Mouse (Mus musculus) kidney, adult 9 months (tissue): Measurements from ENCODE around the gene Phf21a.

Experiments used
- DNase-seq: peaks from one replicate; pipeline ENCODE4 v3.0.0; 2022

The Phf21a gene

GRCm38 (mm10) chr2:92182981-92183501, 90.1 kb downstream of the Phf21a start:
- peak; percentile 90 for DNase-seq

GRCm38 (mm10) chr2:92183613-92184076, 90.7 kb downstream of the Phf21a start:
- peak; percentile 94 for DNase-seq

DNA sequence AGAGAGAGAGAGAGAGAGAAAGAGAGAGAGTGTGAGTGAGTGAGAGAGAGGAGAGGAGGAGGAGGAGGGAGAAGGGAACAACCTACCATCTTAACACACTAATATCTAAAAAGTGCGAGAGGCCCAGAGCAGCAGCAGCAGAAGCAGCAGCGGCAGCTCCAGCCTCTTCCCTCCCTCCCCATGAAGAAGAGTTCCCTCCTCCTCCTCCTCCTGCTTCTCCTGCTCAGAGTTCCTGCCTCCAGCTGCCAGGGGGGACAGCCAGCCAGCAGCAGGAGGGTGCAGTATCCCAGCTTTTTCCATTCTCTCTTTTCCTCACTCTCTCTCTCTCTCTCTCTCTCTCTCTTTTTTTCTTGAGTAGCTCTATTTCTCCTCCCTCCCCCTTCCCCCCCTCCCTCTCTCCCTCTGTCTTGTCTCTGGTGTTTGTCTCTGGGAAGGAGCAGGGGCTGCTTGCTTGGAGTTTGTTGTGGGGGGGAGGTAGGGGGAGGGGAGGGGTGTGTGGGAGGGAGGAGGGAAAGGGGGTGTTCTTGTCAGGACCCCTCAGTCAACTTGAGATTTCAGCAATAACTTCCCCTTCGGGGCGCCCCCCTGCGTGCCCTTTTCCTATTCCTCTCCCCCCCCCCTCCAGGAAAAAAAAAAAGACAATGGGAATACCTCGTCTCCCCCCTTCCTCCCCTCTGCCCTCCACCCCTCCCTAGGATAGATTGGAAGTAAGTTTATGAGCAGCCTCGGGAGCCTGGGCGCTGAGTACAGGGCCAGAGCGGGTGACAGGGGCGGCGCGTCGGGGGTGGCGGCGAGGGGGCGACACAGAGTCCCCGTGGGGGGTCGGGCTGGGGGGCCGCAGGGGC, 91.4 kb downstream of the Phf21a start:
- DNase-seq, result peak; percentile 67

DNA sequence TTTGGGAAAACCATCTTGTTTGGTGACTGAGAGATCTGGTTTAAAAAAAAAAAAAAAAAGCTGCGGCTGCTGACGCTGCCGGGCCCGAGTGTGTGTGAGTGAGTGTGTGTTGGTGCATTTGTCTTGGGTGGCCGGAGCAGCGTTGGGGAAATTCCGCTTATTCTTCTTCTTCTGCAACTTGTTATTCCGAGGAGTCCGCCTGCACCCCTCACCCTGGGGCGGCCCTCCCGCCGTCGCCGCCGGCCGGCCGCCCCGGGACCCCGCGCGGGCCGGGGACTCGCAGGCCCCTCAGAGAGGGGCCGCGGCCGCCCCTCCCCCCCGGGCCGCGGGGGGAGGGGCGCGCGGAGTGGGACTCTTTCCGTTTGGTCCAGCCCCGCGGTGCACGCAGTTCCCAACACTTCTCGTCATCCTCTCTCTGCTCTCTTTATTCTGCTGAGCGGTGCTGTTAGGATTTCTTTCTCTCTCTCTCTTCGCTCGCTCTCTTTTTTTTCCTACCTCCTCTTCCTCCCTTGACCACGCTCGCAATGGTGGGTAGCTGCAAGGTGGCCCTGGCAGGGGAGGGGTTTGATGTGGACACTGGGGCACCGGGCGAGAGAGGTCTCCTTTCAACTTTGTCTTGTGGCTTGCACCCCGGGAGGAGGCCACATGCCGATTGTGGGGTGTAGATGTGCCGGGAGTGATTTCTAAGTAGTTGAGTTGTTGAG, 92.3 kb downstream of the Phf21a start:
- DNase-seq, result peak; percentile 41

- peak; percentile 22 for DNase-seq
These were observed 93.0 kb downstream of the Phf21a start for GRCm38 (mm10) chr2:92185766-92186450.

DNA sequence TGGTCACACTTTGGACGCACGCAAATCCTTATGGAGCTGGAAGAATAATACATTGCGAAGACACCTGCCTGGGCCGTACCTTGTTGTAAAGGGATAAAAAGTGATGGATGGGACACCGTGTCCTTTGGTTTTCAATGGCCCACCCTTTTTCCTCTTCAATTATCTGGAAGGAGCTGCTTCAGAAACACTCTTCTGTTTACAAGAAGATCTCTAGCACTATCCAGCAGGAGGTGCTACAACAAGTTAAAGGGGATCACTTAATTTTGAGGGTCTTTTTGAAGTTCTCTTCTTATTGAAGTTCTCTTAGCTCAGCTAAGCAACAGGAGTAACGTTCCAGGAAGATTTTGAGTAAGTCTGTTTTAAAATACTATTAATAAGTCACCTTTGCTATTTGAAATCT, 94.1 kb downstream of the Phf21a start:
- no peak for DNase-seq

- no peak for DNase-seq
These were observed 95.8 kb downstream of the Phf21a start for GRCm38 (mm10) chr2:92188744-92189143.

DNA sequence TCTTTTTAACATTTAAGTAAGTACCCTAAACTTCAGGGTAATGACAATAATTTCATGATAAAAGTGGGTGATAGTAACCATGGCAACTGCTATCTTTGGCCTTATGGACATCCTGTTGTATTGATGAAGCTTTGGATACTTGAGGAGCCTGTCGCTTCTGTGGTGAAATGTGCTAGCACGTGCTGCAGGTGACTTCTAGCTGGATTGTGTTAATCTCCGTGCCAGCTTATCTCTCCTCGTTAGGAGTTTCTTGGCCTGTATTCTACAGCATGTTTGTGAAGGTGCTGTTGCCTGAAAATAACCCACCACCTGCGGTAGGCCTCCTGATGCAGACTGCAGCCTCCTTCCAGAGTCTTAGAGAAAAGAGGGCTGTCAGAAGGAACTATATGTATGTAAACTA, 98.0 kb downstream of the Phf21a start:
- DNase-seq, result no peak

DNA sequence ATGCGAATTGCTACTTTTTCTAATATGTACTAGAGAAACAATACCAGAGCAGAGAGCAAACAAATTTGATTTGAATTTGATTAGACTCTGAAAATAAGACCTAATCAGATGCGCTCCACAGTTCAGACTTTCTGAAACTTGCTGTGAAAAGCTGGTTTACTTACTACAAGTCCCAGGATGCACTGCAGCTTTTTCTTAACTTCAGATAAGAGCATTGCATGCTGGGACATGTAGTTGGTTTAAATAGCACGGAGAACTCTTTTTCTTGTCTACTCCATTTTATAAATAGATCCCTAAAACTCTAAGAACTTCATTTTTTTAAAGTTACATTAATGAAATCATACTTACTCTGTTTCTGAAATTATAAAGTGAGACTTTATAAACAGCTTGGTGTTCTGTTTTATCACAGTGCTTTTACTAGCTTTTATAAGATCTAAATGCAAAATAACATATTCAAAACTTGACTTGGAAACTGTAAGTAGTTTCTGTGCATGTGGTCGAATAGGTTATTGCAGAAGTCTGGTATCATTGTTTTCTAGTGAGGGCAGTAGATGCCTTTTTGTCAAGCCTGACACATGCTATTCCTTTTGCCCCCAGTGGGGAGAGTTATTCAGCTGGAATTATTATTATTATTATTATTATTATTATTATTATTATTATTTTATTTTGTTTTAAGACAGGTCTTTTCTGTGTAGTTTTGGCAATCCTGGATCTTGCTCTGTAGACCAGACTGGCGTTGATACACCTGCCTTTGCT, 99.1 kb downstream of the Phf21a start:
- DNase-seq, result peak; percentile 71

- no peak for DNase-seq
These were observed 105.2 kb downstream of the Phf21a start for GRCm38 (mm10) chr2:92198126-92198525.

GRCm38 (mm10) chr2:92198747-92199146, 105.8 kb downstream of the Phf21a start:
- no peak for DNase-seq

DNA sequence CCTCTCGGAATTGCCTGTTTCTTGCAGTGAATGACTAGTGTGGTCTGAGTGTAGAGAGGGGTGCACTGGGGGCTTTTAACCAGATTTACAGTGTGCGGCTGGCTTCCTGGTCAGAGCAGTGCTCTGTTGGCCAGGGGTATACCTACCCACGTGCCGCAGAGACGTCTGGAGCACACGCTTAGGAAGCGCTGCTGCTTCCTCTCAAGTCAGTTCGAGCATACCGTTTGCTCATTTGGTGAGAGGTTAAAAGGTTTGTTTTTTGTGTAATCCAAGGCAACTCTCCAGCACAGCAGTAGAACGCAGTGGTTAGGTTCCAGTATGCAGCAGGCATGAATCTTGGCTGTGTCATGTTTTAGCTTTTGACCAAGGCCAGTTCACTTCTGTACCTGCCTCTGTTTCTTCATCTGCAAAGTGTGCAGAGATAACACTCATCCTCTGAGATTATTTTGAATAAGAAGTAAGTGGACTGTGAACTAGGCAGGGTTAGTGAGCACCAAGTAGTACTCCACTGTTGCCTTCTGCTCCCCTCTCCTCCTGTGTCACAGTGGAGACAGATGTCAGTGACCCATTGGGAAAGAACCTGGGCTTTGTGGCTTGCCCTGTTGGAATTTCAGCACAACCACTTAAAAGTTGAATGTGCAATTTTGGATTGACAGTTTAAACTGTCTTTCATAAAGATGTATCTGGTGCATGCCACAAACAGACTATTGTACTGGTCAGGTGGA, 106.8 kb downstream of the Phf21a start:
- DNase-seq, result no peak

DNA sequence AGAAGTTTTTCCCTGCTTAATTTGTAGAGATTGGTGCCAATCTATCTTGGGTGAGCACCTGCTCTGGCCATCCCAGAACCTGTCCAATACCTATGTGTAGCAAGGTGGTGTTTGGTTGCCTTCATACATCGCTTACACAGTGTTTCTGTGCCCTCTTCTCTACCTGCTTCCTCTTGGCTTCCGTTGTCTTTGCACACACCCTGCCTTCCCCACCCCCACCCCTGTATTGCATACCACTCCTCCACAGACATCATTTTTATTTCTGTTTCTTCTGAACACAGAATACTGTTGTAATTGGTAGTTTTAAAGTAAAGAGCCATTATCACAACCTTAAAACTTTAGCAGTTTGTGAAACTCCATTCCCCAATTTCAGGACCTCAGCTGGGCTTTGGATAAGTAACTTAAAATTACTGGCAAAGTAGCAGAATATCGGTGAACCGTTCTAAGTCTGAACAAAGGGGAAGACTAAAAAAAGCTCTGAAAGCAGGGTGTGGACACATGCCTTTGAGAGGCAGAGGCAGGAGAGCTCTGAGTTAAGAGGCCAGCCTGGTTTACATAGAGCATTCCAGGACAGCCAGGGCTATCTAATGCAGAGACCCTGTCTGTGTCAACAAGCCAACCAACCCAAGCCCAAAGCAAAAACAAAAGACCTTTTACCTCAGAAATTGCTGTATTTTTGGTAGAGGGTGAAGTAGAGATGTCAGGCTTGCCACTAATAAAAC, 109.6 kb downstream of the Phf21a start:
- no peak for DNase-seq

- DNase-seq, result no peak
These were observed 112.2 kb downstream of the Phf21a start for GRCm38 (mm10) chr2:92205010-92205639.

DNA sequence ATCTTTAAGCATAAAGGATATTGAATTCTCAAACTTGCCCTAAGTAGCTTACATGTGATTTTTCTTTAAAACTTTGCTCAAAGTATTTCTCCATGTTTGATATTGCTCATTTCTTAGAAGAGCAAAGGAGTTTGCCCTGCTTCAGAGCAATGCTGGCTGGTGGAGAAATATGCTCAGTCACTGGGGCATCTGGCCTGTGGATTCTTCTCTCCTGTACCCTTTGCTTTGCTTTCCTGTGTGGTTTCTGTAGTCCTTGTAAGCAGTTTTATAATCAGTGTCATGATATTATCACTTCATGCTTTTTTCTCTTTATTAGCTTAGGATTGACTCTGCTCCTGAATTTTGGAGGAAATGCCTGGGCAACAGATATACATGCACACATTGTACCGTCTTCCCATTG, 117.5 kb downstream of the Phf21a start:
- DNase-seq, result no peak

GRCm38 (mm10) chr2:92221431-92221830, 128.5 kb downstream of the Phf21a start:
- DNase-seq, result no peak

DNA sequence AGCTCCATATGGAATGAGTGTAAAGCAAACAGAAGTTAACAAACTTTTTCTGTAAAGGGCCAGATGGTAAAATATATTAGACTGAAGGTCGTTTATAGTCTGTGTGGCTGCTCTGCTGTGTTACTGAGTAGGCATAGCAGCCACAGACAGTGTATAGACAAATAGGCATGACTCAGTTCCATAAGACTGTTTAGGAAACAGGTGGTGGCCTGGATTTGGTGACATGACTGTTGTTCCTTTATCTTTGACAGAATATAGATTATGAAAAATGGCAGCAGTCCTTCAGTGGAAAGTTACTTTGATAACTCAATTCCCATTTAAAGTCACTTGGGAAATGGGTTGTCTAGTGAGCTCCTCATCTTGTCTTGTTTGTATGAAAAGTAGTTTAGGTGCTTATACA, 132.7 kb downstream of the Phf21a start:
- no peak for DNase-seq

DNA sequence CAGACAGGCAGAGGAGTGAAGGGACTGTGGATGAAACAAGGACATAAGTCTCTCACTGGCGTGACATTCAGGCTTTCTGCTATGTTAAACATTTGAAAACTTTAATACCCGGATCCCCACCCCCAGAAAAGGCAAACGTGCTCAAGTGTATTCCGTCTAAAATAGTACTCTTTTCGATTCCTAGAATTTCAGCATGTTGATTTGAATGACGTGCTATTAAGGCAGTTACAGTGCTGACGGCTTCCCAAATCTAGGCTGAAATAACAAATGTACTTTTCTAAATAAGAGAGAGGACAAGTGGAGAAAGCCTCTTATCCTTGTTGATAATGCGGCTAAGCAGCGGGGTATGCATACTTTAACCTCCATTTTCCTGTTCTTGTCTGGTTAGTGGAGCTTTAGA, 137.1 kb downstream of the Phf21a start:
- no peak for DNase-seq

- DNase-seq, result no peak
These were observed 138.8 kb downstream of the Phf21a start for GRCm38 (mm10) chr2:92231706-92232105.

GRCm38 (mm10) chr2:92234768-92235332, 141.9 kb downstream of the Phf21a start:
- no peak for DNase-seq
